Comparison of ENCODE assay signal across 14 mouse cellular contexts in genomic region chr1:151086111-151086859, GRCm38 (mm10).
DNase-seq lines count a peak whose midpoint lies in the region; ATAC-seq lines count a peak whose summit lies in the region.
"Had no signal": no experiment of that assay in that cellular context is flagged by ENCODE, and none has a peak within 500 bp of the region (broad histone marks: within the 10 kb centered on the region; RNA-seq: fewer than 3 reads in every experiment).

No protein-coding gene starts in this region.

- no peaks in the 10 kb centered on the region for H3K27me3 ChIP-seq in heart, embryonic 10.5 days (ENCODE audit: insufficient read depth, poor library complexity, severe bottlenecking)
- no peaks in the 10 kb centered on the region for H3K27me3 ChIP-seq in midbrain, embryonic 13.5 days
- no peaks in the 10 kb centered on the region for H3K27me3 ChIP-seq in midbrain, embryonic 14.5 days (ENCODE audit: control insufficient read depth, insufficient read depth, low read length)
- H3K27me3 ChIP-seq in intestine, embryonic 14.5 days (replicated peaks; ENCODE audit: control insufficient read depth, insufficient read depth, low read length) = no peaks in the 10 kb centered on the region
- H3K27me3 ChIP-seq in stomach, embryonic 16.5 days (ENCODE audit: control insufficient read depth, insufficient read depth, low read length) = no peaks in the 10 kb centered on the region
- H3K27me3 ChIP-seq: embryonic facial prominence, embryonic 15.5 days had no signal

- no peaks in the 10 kb centered on the region for H3K36me3 ChIP-seq in heart, embryonic 10.5 days
- H3K36me3 ChIP-seq in midbrain, embryonic 13.5 days = no peaks in the 10 kb centered on the region
- no peaks in the 10 kb centered on the region for H3K36me3 ChIP-seq in midbrain, embryonic 14.5 days (ENCODE audit: control insufficient read depth, insufficient read depth, low read length)
- H3K36me3 ChIP-seq in intestine, embryonic 14.5 days (ENCODE audit: control insufficient read depth, insufficient read depth, low read length) = no peaks in the 10 kb centered on the region
- H3K36me3 ChIP-seq in stomach, embryonic 16.5 days (ENCODE audit: control insufficient read depth, insufficient read depth, low read length) = no peaks in the 10 kb centered on the region
- H3K36me3 ChIP-seq: embryonic facial prominence, embryonic 15.5 days had no signal

- H3K27ac ChIP-seq in heart, embryonic 10.5 days = peak overlapping the region; percentile 56; the same call in 1 of the 2 replicates
- no peak overlapping the region for H3K27ac ChIP-seq in midbrain, embryonic 13.5 days
- no peak overlapping the region for H3K27ac ChIP-seq in midbrain, embryonic 14.5 days (replicated peaks; ENCODE audit: low read depth, low read length)
- H3K27ac ChIP-seq in intestine, embryonic 14.5 days (ENCODE audit: low read depth) = no peak overlapping the region
- no peak overlapping the region for H3K27ac ChIP-seq in stomach, embryonic 16.5 days (ENCODE audit: low read length)
- H3K27ac ChIP-seq: embryonic facial prominence, embryonic 15.5 days had no signal

- H3K4me2 ChIP-seq in midbrain, embryonic 13.5 days (replicated peaks) = no peak overlapping the region
- H3K4me2 ChIP-seq in midbrain, embryonic 14.5 days (ENCODE audit: low read length) = no peak overlapping the region
- no peak overlapping the region for H3K4me2 ChIP-seq in intestine, embryonic 14.5 days (ENCODE audit: low read length)
- H3K4me2 ChIP-seq in stomach, embryonic 16.5 days (ENCODE audit: low read depth, low read length) = peak overlapping the region; percentile 4; the same call in 1 of the 2 replicates
- H3K4me2 ChIP-seq: embryonic facial prominence, embryonic 15.5 days had no signal

- H3K9me3 ChIP-seq in heart, embryonic 10.5 days = no peaks in the 10 kb centered on the region
- no peaks in the 10 kb centered on the region for H3K9me3 ChIP-seq in midbrain, embryonic 13.5 days
- no peaks in the 10 kb centered on the region for H3K9me3 ChIP-seq in midbrain, embryonic 14.5 days (ENCODE audit: control insufficient read depth, low read length)
- no peaks in the 10 kb centered on the region for H3K9me3 ChIP-seq in intestine, embryonic 14.5 days (ENCODE audit: control insufficient read depth, low read length)
- H3K9me3 ChIP-seq in stomach, embryonic 16.5 days (replicated peaks; ENCODE audit: control insufficient read depth, low read length) = no peaks in the 10 kb centered on the region
- H3K9me3 ChIP-seq: embryonic facial prominence, embryonic 15.5 days had no signal

- 0 out of 2 replicates have a peak, but pooled peaks have one; percentile 49 for ATAC-seq in midbrain, embryonic 13.5 days
- no peak for ATAC-seq in midbrain, embryonic 14.5 days (ENCODE audit: low FRiP score, low TSS enrichment)
- peak; percentile 53; the same call in 1 of the 2 replicates for ATAC-seq in intestine, embryonic 14.5 days (replicated peaks; ENCODE audit: low FRiP score, low TSS enrichment, low read depth)
- ATAC-seq in stomach, embryonic 16.5 days (ENCODE audit: insufficient read depth, low FRiP score) = no peak

- no peak overlapping the region for H3K4me3 ChIP-seq in heart, embryonic 10.5 days
- no peak overlapping the region for H3K4me3 ChIP-seq in midbrain, embryonic 13.5 days (replicated peaks)
- no peak overlapping the region for H3K4me3 ChIP-seq in midbrain, embryonic 14.5 days (replicated peaks; ENCODE audit: low read depth, low read length)
- H3K4me3 ChIP-seq in intestine, embryonic 14.5 days (ENCODE audit: low read depth, low read length) = no peak overlapping the region
- H3K4me3 ChIP-seq in stomach, embryonic 16.5 days (replicated peaks; ENCODE audit: low read length) = no peak overlapping the region
- H3K4me3 ChIP-seq: embryonic facial prominence, embryonic 15.5 days had no signal

- WGBS in heart, embryonic 10.5 days = 74% methylated on average over 22 of the region's 22 CpGs
- WGBS in midbrain, embryonic 13.5 days = 57% methylated on average over 22 of the region's 22 CpGs
- WGBS in midbrain, embryonic 14.5 days = 60% methylated on average over 22 of the region's 22 CpGs
- WGBS in intestine, embryonic 14.5 days = 69% methylated on average over 22 of the region's 22 CpGs
- 57% methylated on average over 22 of the region's 22 CpGs for WGBS in stomach, embryonic 16.5 days

- peak; percentile 54 for DNase-seq in heart, embryonic 10.5 days (ENCODE audit: low spot score)
- DNase-seq in heart, adult 8-10 months (ENCODE audit: low spot score) = no peak
- no peak for DNase-seq in midbrain, embryonic 14.5 days
- DNase-seq in intestine, embryonic 14.5 days (ENCODE audit: low spot score) = no peak
- DNase-seq in right cerebral cortex, postnatal 25 days = no peak
- no peak for DNase-seq in left cerebral cortex, adult 8-10 months (ENCODE audit: low spot score in 2 of 2)
- DNase-seq: adrenal gland, adult 8-10 months; cerebellum, postnatal 14 days; kidney, adult 8-10 months; lung, postnatal 4 days; spleen, adult 18-20 months had no signal

- no peak overlapping the region for H3K9ac ChIP-seq in midbrain, embryonic 13.5 days (replicated peaks)
- no peak overlapping the region for H3K9ac ChIP-seq in midbrain, embryonic 14.5 days (replicated peaks; ENCODE audit: low read length)
- no peak overlapping the region for H3K9ac ChIP-seq in intestine, embryonic 14.5 days (ENCODE audit: low read length)
- no peak overlapping the region for H3K9ac ChIP-seq in stomach, embryonic 16.5 days (ENCODE audit: low read length)
- H3K9ac ChIP-seq: embryonic facial prominence, embryonic 15.5 days had no signal

- peaks cover 16% of the 10 kb centered on the region for H3K4me1 ChIP-seq in heart, embryonic 10.5 days
- peaks cover 3% of the 10 kb centered on the region for H3K4me1 ChIP-seq in midbrain, embryonic 13.5 days (replicated peaks)
- no peaks in the 10 kb centered on the region; the same call in 1 of the 2 replicates for H3K4me1 ChIP-seq in midbrain, embryonic 14.5 days (ENCODE audit: control insufficient read depth, insufficient read depth, low read length)
- H3K4me1 ChIP-seq in intestine, embryonic 14.5 days (replicated peaks; ENCODE audit: control insufficient read depth, insufficient read depth, low read length) = 0 out of 2 replicates have a peak, but pooled peaks cover 3% of the 10 kb centered on the region
- peaks cover 9% of the 10 kb centered on the region; the same call in 1 of the 2 replicates for H3K4me1 ChIP-seq in stomach, embryonic 16.5 days (ENCODE audit: control insufficient read depth, insufficient read depth, low read length)
- H3K4me1 ChIP-seq: embryonic facial prominence, embryonic 15.5 days had no signal

Comparison
In these comparisons a context has a peak if more than half of its experiments do, and no peak if none do; other contexts are left out.
1. ATAC-seq: peak in midbrain, embryonic 13.5 days (single experiment) and intestine, embryonic 14.5 days (single experiment); none in midbrain, embryonic 14.5 days (single experiment) and stomach, embryonic 16.5 days (single experiment).